Mouse (Mus musculus) mesoderm, embryonic 11.5 days (tissue): ENCODE data around the gene Fos.

ENCODE experiments used
- DNase-seq: peaks from one replicate; pipeline ENCODE4 v3.0.0-alpha.2; 2012; ENCODE audit warnings: low read depth, low spot score

The Fos gene

GRCm38 (mm10) chr12:85473481-85474297, at the start of gene Fos:
Fos (plus strand) TSS chr12:85473890.
- DNase-seq: peak; percentile 91

GRCm38 (mm10) chr12:85425721-85426120, 48.0 kb upstream of the Fos start:
- no peak for DNase-seq

- peak; percentile 32 for DNase-seq
These were observed 47.6 kb upstream of the Fos start for GRCm38 (mm10) chr12:85426126-85426525.

- no peak for DNase-seq
These were observed 45.9 kb upstream of the Fos start for GRCm38 (mm10) chr12:85427802-85428201.

GRCm38 (mm10) chr12:85429999-85430398, 43.7 kb upstream of the Fos start:
- DNase-seq: no peak

- DNase-seq: peak; percentile 32
These were observed 43.3 kb upstream of the Fos start for GRCm38 (mm10) chr12:85430434-85430833.

GRCm38 (mm10) chr12:85433850-85434249, 39.8 kb upstream of the Fos start:
- no peak for DNase-seq

- no peak for DNase-seq
These were observed 39.2 kb upstream of the Fos start for GRCm38 (mm10) chr12:85434526-85434925.

GRCm38 (mm10) chr12:85436021-85436621, 37.6 kb upstream of the Fos start:
- no peak for DNase-seq

GRCm38 (mm10) chr12:85437172-85437876, 36.4 kb upstream of the Fos start:
- DNase-seq: no peak

- DNase-seq: no peak
These were observed 30.2 kb upstream of the Fos start for GRCm38 (mm10) chr12:85443456-85443855.

- no peak for DNase-seq
These were observed 29.0 kb upstream of the Fos start for GRCm38 (mm10) chr12:85444646-85445045.

GRCm38 (mm10) chr12:85447009-85447408, 26.7 kb upstream of the Fos start:
- DNase-seq: no peak

- DNase-seq: no peak
These were observed 26.2 kb upstream of the Fos start for GRCm38 (mm10) chr12:85447490-85447889.

- no peak for DNase-seq
These were observed 24.2 kb upstream of the Fos start for GRCm38 (mm10) chr12:85449478-85449877.

- peak; percentile 66 for DNase-seq
These were observed 21.8 kb upstream of the Fos start for GRCm38 (mm10) chr12:85451693-85452491.

- DNase-seq: peak; percentile 99
These were observed 18.3 kb upstream of the Fos start for GRCm38 (mm10) chr12:85455065-85456058.

- no peak for DNase-seq
These were observed 17.4 kb upstream of the Fos start for GRCm38 (mm10) chr12:85456276-85456675.

GRCm38 (mm10) chr12:85456966-85457505, 16.7 kb upstream of the Fos start:
- peak; percentile 58 for DNase-seq

- no peak for DNase-seq
These were observed 13.9 kb upstream of the Fos start for GRCm38 (mm10) chr12:85459820-85460219.
